Mouse (Mus musculus): ENCODE measurements around the gene Ube2n. TPM values are rescaled to one million over a fixed set of nuclear protein-coding genes. Genes with fewer than 3 reads are reported as not detected.

The Ube2n gene
- polyA plus RNA-seq, 1 experiment: 26.4 TPM

DNA sequence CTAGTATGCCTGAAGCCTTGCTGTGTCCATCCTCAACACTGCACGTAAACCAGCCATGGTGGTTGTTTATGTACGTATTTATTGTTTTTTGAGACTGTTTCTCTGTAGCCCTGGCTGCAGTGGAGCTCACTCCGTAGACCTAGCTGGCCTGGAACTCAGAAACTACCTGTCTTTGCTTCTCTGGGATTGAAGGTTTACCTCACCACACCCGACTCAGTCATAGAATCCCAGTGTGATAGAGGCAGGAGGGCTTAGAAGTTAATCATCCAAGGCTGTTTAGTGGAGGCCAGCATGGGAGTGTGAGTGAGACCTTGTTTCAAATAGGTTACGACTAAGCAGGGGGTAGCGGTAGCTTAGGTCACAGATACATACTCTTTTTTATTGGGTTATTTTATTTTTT lies 2.7 kb downstream of the Ube2n start:
- no peaks in the 10 kb centered on the region for H3K36me3 ChIP-seq (ENCODE audit: control insufficient read depth, insufficient read depth, low read length)
- TF ChIP-seq CTCF (IDR thresholded peaks at IDR 0.05; ENCODE audit: extremely low read depth, insufficient read depth, insufficient read length, insufficient replicate concordance) (no peak), POLR2A (IDR thresholded peaks at IDR 0.05; ENCODE audit: low read depth, low read length) (no peak)
- no peak overlapping the region for H3K27ac ChIP-seq (ENCODE audit: insufficient read depth, low read length)
- H3K4me3 ChIP-seq (ENCODE audit: extremely low read depth, insufficient read depth, insufficient read length): no peak overlapping the region
- WGBS: 94% methylated on average over 6 of the region's 6 CpGs
- H3K4me1 ChIP-seq (ENCODE audit: control insufficient read depth, insufficient read depth, insufficient read length): peaks cover 5% of the 10 kb centered on the region
- no peak for DNase-seq (ENCODE audit: low read depth in 1 of 2, low spot score in 2 of 2)
- no peaks in the 10 kb centered on the region for H3K27me3 ChIP-seq (ENCODE audit: control insufficient read depth, insufficient read depth, low read length)

DNA sequence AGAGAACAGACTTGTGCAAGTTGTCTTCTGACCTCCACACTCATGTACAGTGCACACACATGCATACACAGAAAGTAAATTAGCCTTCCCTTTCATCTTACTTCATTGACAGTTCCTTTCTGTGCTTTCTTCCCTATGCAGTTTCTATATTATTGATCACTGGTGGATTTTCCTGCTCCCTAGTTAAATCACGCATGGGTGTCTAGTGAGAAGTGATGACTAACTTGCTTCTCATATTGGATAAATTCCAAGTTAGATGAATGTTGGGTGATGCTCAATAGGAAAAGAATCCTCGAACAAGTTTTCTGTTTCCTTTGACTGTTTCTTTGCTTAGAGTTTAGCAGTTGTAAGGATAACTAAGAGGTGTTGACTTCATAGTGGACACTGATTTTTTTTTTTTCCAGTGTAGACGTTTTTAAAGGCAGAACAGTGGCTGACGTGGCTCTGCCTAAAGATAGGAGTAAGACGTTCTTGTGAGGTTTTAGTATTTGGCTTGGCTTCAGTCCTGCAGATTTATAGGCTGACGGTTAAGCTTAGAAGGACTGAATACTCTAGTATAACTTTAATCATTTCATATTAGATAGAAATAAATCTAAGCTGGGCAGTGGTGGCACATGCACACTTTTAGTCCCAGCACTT lies 10.2 kb downstream of the Ube2n start:
- no peaks in the 10 kb centered on the region; the same call in 1 of the 2 replicates for H3K36me3 ChIP-seq (ENCODE audit: control insufficient read depth, insufficient read depth, low read length)
- no peak for TF ChIP-seq POLR2A (IDR thresholded peaks at IDR 0.05; ENCODE audit: low read depth, low read length)
- TF ChIP-seq CTCF (IDR thresholded peaks at IDR 0.05; ENCODE audit: extremely low read depth, insufficient read depth, insufficient read length, insufficient replicate concordance): no peak
- peaks cover 6% of the 10 kb centered on the region for H3K4me1 ChIP-seq (ENCODE audit: control insufficient read depth, insufficient read depth, insufficient read length)
- WGBS: 79% methylated on average over 6 of the region's 6 CpGs
- H3K27ac ChIP-seq (ENCODE audit: insufficient read depth, low read length): no peak overlapping the region
- H3K4me3 ChIP-seq (ENCODE audit: extremely low read depth, insufficient read depth, insufficient read length): no peak overlapping the region
- DNase-seq (ENCODE audit: low read depth in 1 of 2, low spot score in 2 of 2): no peak
- no peaks in the 10 kb centered on the region for H3K27me3 ChIP-seq (ENCODE audit: control insufficient read depth, insufficient read depth, low read length)

DNA sequence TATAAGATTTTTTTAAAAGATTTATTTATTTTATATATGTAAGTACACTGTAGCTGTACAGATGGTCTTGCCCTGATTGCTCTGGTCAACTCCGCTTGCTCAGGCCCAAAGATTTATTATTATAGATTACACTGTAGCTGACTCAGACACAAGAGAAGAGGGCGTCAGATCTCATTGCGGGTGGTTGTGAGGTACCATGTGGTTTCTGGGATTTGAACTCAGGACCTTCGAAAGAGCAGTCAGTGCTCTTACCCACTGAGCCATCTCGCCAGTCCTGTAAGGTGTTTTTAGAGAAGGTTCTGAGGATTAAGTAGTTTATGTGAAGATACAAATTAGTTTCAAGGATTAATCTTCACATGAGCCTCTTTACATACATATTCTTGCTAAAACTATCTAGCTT lies 10.9 kb downstream of the Ube2n start:
- H3K36me3 ChIP-seq (ENCODE audit: control insufficient read depth, insufficient read depth, low read length): no peaks in the 10 kb centered on the region; the same call in 1 of the 2 replicates
- TF ChIP-seq POLR2A (IDR thresholded peaks at IDR 0.05; ENCODE audit: low read depth, low read length): no peak
- peaks cover 6% of the 10 kb centered on the region; the same call in 1 of the 2 replicates for H3K4me1 ChIP-seq (ENCODE audit: control insufficient read depth, insufficient read depth, insufficient read length)
- H3K4me3 ChIP-seq (ENCODE audit: extremely low read depth, insufficient read depth, insufficient read length): no peak overlapping the region
- DNase-seq (ENCODE audit: low read depth in 1 of 2, low spot score in 2 of 2): no peak
- H3K27ac ChIP-seq (ENCODE audit: insufficient read depth, low read length): no peak overlapping the region
- WGBS: 91% methylated on average over 5 of the region's 5 CpGs
- no peaks in the 10 kb centered on the region for H3K27me3 ChIP-seq (ENCODE audit: control insufficient read depth, insufficient read depth, low read length)

DNA sequence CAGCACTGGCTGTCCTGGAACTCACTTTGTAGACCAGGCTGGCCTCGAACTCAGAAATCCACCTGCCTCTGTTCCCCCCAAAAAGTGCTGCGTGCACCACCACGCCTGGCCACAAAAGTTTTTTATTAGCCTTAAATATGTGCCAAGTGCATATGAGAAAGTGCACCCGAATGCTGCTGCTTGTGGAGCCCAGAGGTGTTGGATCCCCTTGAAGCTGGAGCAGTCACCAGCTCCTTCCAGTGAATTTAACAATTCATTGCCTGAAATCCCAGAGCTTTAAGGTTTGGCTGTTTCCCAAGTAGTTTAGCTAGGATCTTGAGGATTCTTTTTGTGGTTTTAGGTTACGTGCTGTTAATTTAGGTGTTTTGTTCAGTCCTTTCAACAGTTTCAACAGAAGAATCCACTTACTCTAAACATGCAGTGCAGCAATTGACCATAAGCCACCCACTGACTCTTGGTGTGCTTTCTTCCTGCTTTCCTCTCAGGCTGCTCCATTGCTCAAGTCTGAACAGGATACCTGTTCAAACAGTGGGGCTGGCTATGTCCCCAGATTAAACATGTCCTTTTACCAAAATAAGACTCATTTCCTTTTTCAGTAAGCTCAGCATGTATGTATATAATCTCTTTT lies 11.7 kb downstream of the Ube2n start:
- Histone ChIP-seq H3K36me3 (ENCODE audit: control insufficient read depth, insufficient read depth, low read length) (no peaks in the 10 kb centered on the region; the same call in 1 of the 2 replicates), H3K27ac (ENCODE audit: insufficient read depth, low read length) (no peak overlapping the region), H3K4me1 (ENCODE audit: control insufficient read depth, insufficient read depth, insufficient read length) (peaks cover 6% of the 10 kb centered on the region; the same call in 1 of the 2 replicates), H3K27me3 (ENCODE audit: control insufficient read depth, insufficient read depth, low read length) (no peaks in the 10 kb centered on the region), H3K4me3 (ENCODE audit: extremely low read depth, insufficient read depth, insufficient read length) (no peak overlapping the region)
- TF ChIP-seq CTCF (IDR thresholded peaks at IDR 0.05; ENCODE audit: extremely low read depth, insufficient read depth, insufficient read length, insufficient replicate concordance) (no peak), POLR2A (IDR thresholded peaks at IDR 0.05; ENCODE audit: low read depth, low read length) (no peak)
- no peak for DNase-seq (ENCODE audit: low read depth in 1 of 2, low spot score in 2 of 2)
- 83% methylated on average over 5 of the region's 5 CpGs for WGBS

DNA sequence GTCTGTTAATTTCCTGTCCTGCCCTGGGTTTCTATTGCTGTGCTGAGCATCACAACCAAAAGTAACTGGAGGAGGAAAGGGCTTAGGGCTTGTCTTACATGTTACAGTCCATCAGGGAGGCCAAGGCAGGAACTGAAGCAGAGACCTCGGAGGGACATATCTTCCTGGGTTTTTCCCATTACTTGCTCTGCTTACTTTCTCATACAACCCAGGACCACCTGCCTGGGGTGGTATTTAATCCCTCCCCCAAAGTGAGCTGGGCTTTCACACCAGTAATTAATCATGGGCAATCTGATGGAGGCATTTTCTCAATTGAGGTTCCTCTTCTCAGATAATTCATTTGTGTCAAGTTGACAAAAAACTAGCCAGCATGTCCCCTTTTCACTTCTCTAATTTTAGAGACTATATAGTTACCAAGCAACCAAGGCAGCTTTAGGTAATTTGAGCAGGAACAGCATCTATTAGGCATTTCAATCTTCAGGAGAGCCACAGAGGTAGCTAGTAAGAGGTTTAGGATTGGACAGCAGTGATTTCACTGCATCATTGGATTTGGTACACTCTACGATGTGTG lies 15.7 kb downstream of the Ube2n start:
- H3K4me3 ChIP-seq (ENCODE audit: extremely low read depth, insufficient read depth, insufficient read length): no peak overlapping the region
- H3K4me1 ChIP-seq (ENCODE audit: control insufficient read depth, insufficient read depth, insufficient read length): peaks cover 5% of the 10 kb centered on the region; the same call in 1 of the 2 replicates
- no peaks in the 10 kb centered on the region for H3K36me3 ChIP-seq (ENCODE audit: control insufficient read depth, insufficient read depth, low read length)
- 87% methylated on average over 2 of the region's 2 CpGs for WGBS
- no peak for DNase-seq (ENCODE audit: low read depth in 1 of 2, low spot score in 2 of 2)
- TF ChIP-seq CTCF (IDR thresholded peaks at IDR 0.05; ENCODE audit: extremely low read depth, insufficient read depth, insufficient read length, insufficient replicate concordance): no peak
- TF ChIP-seq POLR2A (IDR thresholded peaks at IDR 0.05; ENCODE audit: low read depth, low read length): no peak
- H3K27ac ChIP-seq (ENCODE audit: insufficient read depth, low read length): peak overlapping the region; percentile 18
- no peaks in the 10 kb centered on the region for H3K27me3 ChIP-seq (ENCODE audit: control insufficient read depth, insufficient read depth, low read length)

DNA sequence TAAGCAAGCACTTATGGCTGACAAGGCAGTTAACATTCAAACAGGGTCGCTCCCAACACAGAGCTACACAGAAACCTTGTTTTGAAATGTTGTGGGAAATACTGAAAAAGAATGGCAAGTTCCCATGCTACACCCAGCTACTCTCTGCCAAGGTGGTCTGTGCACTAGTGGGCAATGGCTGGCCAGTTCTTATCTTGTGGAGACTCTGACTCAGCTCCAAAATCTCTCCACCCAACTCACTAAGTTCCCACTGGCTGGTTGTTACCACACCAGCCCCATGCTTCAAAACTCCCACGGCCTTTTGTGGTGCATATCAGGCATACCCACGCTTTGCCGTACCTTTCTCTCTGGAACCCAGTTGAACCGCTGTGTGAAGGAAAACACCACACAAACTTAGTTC lies 18.0 kb downstream of the Ube2n start:
- no peak for TF ChIP-seq CTCF (IDR thresholded peaks at IDR 0.05; ENCODE audit: extremely low read depth, insufficient read depth, insufficient read length, insufficient replicate concordance)
- no peak for TF ChIP-seq POLR2A (IDR thresholded peaks at IDR 0.05; ENCODE audit: low read depth, low read length)
- 76% methylated on average over 5 of the region's 5 CpGs for WGBS
- H3K4me3 ChIP-seq (ENCODE audit: extremely low read depth, insufficient read depth, insufficient read length): no peak overlapping the region
- peaks cover 5% of the 10 kb centered on the region; the same call in 1 of the 2 replicates for H3K4me1 ChIP-seq (ENCODE audit: control insufficient read depth, insufficient read depth, insufficient read length)
- H3K27me3 ChIP-seq (ENCODE audit: control insufficient read depth, insufficient read depth, low read length): no peaks in the 10 kb centered on the region
- no peak for DNase-seq (ENCODE audit: low read depth in 1 of 2, low spot score in 2 of 2)
- no peaks in the 10 kb centered on the region for H3K36me3 ChIP-seq (ENCODE audit: control insufficient read depth, insufficient read depth, low read length)
- H3K27ac ChIP-seq (ENCODE audit: insufficient read depth, low read length): 0 out of 2 replicates have a peak overlapping the region, but pooled peaks have one; percentile 22

DNA sequence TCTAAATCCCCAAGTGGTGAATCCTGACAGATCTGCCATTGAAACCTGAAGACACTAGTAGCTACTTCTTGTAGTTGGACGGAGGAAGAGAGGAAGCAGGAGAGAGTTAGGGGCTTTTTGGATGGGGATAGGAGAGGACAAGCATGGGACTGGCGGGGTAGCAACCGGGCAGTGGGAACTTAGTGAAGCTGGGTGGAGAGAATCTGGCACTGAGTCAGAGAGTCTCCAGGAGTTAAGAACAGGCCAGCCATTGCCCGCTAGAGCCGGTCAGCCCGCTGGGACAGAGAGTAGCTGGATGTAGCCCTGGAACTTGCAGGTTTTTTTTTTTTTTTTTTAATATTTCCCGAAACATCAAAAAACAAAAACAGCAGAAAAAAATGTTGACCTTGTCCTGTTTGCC lies 18.4 kb downstream of the Ube2n start:
- no peak for TF ChIP-seq POLR2A (IDR thresholded peaks at IDR 0.05; ENCODE audit: low read depth, low read length)
- no peak for TF ChIP-seq CTCF (IDR thresholded peaks at IDR 0.05; ENCODE audit: extremely low read depth, insufficient read depth, insufficient read length, insufficient replicate concordance)
- H3K27me3 ChIP-seq (ENCODE audit: control insufficient read depth, insufficient read depth, low read length): no peaks in the 10 kb centered on the region
- no peak for DNase-seq (ENCODE audit: low read depth in 1 of 2, low spot score in 2 of 2)
- H3K36me3 ChIP-seq (ENCODE audit: control insufficient read depth, insufficient read depth, low read length): no peaks in the 10 kb centered on the region
- no peak overlapping the region for H3K27ac ChIP-seq (ENCODE audit: insufficient read depth, low read length)
- no peak overlapping the region for H3K4me3 ChIP-seq (ENCODE audit: extremely low read depth, insufficient read depth, insufficient read length)
- WGBS: 91% methylated on average over 7 of the region's 7 CpGs
- H3K4me1 ChIP-seq (ENCODE audit: control insufficient read depth, insufficient read depth, insufficient read length): peaks cover 5% of the 10 kb centered on the region; the same call in 1 of the 2 replicates
